ENCODE assay signal across 22 mouse cellular contexts in the genomic region with DNA sequence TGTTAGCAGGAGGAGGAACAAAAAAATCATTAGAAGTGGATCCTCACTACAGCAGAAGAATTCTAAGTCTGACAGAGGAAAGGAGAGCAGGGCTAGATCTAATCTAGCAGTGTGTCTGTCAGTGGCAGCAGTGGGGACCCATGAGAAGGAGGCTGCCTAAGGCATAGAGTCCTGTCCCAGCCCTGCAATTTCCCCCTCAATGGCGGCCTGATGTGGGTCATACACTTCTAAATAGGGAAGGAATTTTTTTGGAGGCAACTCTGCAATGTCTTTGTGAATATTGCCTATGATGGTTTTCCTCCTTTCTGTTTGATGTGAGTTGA.
DNase-seq lines count a peak whose midpoint lies in the region; ATAC-seq and TF ChIP-seq lines count a peak whose summit lies in the region.
"Had no signal": no experiment of that assay in that cellular context is flagged by ENCODE, and none has a peak within 500 bp of the region (broad histone marks: within the 10 kb centered on the region; RNA-seq: fewer than 3 reads in every experiment).

No protein-coding gene starts in this region.

- intact Hi-C loops in heart, postnatal 36 days (cut with DNase I), result no loop called here

- no peak overlapping the region for H3K9ac ChIP-seq in liver, embryonic 13.5 days
- no peak overlapping the region for H3K9ac ChIP-seq in liver, postnatal 0 days (replicated peaks)
- H3K9ac ChIP-seq in midbrain, embryonic 16.5 days (ENCODE audit: low read depth, low read length), result no peak overlapping the region
- H3K9ac ChIP-seq: embryonic facial prominence, embryonic 12.5 days; forebrain, embryonic 15.5 days; heart, embryonic 15.5 days; hindbrain, embryonic 14.5 days had no signal

- H3K4me2 ChIP-seq in liver, embryonic 13.5 days, result peak overlapping the region; percentile 37; the same call in 1 of the 2 replicates
- H3K4me2 ChIP-seq in liver, postnatal 0 days (ENCODE audit: low read depth, low read length), result peak overlapping the region; percentile 4; the same call in 1 of the 2 replicates
- no peak overlapping the region for H3K4me2 ChIP-seq in midbrain, embryonic 16.5 days (ENCODE audit: low read length)
- H3K4me2 ChIP-seq: embryonic facial prominence, embryonic 12.5 days; forebrain, embryonic 15.5 days; heart, embryonic 11.5 days; heart, embryonic 15.5 days; hindbrain, embryonic 14.5 days had no signal

- TF ChIP-seq EP300 in liver, postnatal 0 days (IDR thresholded peaks at IDR 0.05; ENCODE audit: low read depth), result no peak

- no peak for TF ChIP-seq CTCF in G1E (IDR thresholded peaks at IDR 0.05; ENCODE audit: low read depth, low read length)
- no peak for TF ChIP-seq CTCF in liver, postnatal 0 days (IDR thresholded peaks at IDR 0.05; ENCODE audit: low read depth)
- no peak for TF ChIP-seq CTCF in cerebellum, adult 2 months (IDR thresholded peaks at IDR 0.05; ENCODE audit: borderline replicate concordance, insufficient read depth, low read depth, low read length)

- peak overlapping the region; percentile 75 for H3K27ac ChIP-seq in liver, embryonic 13.5 days
- H3K27ac ChIP-seq in liver, postnatal 0 days (ENCODE audit: low read depth), result no peak overlapping the region
- no peak overlapping the region for H3K27ac ChIP-seq in cerebellum, adult 2 months (ENCODE audit: insufficient read depth, low read length)
- H3K27ac ChIP-seq in midbrain, embryonic 16.5 days (ENCODE audit: low read length), result no peak overlapping the region
- H3K27ac ChIP-seq: embryonic facial prominence, embryonic 12.5 days; forebrain, embryonic 15.5 days; heart, adult 2 months; heart, embryonic 15.5 days; hindbrain, embryonic 10.5 days; hindbrain, embryonic 14.5 days had no signal

- peaks cover 7% of the 10 kb centered on the region for H3K36me3 ChIP-seq in G1E (replicated peaks)
- no peaks in the 10 kb centered on the region for H3K36me3 ChIP-seq in liver, embryonic 13.5 days
- no peaks in the 10 kb centered on the region for H3K36me3 ChIP-seq in liver, postnatal 0 days (replicated peaks; ENCODE audit: insufficient read depth, low read length)
- H3K36me3 ChIP-seq in midbrain, embryonic 16.5 days (ENCODE audit: control insufficient read depth, insufficient read depth, low read length), result no peaks in the 10 kb centered on the region
- H3K36me3 ChIP-seq: embryonic facial prominence, embryonic 12.5 days; forebrain, embryonic 15.5 days; heart, embryonic 15.5 days; hindbrain, embryonic 10.5 days had no signal

- DNase-seq in G1E (ENCODE audit: low spot score), result no peak
- DNase-seq in liver, embryonic 13.5 days, result no peak
- no peak for DNase-seq in liver, postnatal 0 days
- DNase-seq in lung, postnatal 4 days, result no peak
- no peak for DNase-seq in cerebellum, adult 2 months
- no peak for DNase-seq in heart, postnatal 36 days
- DNase-seq: adrenal gland, adult 2 months; adrenal gland, postnatal 25 days; cerebellum, adult 8-10 months; gastrocnemius, postnatal 10 days; heart, postnatal 14 days had no signal

- 0 out of 2 replicates have a peak, but pooled peaks have one; percentile 34 for ATAC-seq in G1E (ENCODE audit: extremely low read depth, insufficient number of reproducible peaks, low FRiP score, poor library complexity, severe bottlenecking)
- peak; percentile 42; the same call in 1 of the 2 replicates for ATAC-seq in common myeloid progenitor, adult 5-6 weeks (replicated peaks; ENCODE audit: low read depth, poor library complexity, severe bottlenecking)
- peak; percentile 85 for ATAC-seq in liver, embryonic 13.5 days (ENCODE audit: low read depth)
- ATAC-seq in liver, postnatal 0 days, result peak; percentile 49; the same call in 1 of the 2 replicates
- ATAC-seq in midbrain, embryonic 16.5 days, result no peak
- ATAC-seq: activated CD4-positive, CD25-positive, alpha-beta regulatory T cell, adult 4 months; forebrain, embryonic 15.5 days; Patski had no signal

- H3K27me3 ChIP-seq in G1E (ENCODE audit: insufficient read depth, low read length), result no peaks in the 10 kb centered on the region
- no peaks in the 10 kb centered on the region for H3K27me3 ChIP-seq in liver, embryonic 13.5 days
- H3K27me3 ChIP-seq in liver, postnatal 0 days (ENCODE audit: insufficient read depth, low read length), result no peaks in the 10 kb centered on the region
- H3K27me3 ChIP-seq in cerebellum, adult 2 months (ENCODE audit: control insufficient read depth, insufficient read depth, low read length), result no peaks in the 10 kb centered on the region; the same call in 1 of the 2 replicates
- H3K27me3 ChIP-seq in midbrain, embryonic 16.5 days (ENCODE audit: control insufficient read depth, insufficient read depth, low read depth, low read length), result no peaks in the 10 kb centered on the region
- H3K27me3 ChIP-seq: embryonic facial prominence, embryonic 12.5 days; forebrain, embryonic 15.5 days; heart, embryonic 15.5 days; Patski had no signal

- no peaks in the 10 kb centered on the region for H3K9me3 ChIP-seq in G1E (replicated peaks)
- H3K9me3 ChIP-seq in liver, embryonic 13.5 days (replicated peaks), result no peaks in the 10 kb centered on the region
- no peaks in the 10 kb centered on the region for H3K9me3 ChIP-seq in liver, postnatal 0 days (ENCODE audit: low read length)
- no peaks in the 10 kb centered on the region for H3K9me3 ChIP-seq in midbrain, embryonic 16.5 days (replicated peaks; ENCODE audit: control insufficient read depth, low read length, poor library complexity, severe bottlenecking)
- H3K9me3 ChIP-seq: embryonic facial prominence, embryonic 12.5 days; forebrain, embryonic 15.5 days; heart, embryonic 15.5 days; hindbrain, embryonic 10.5 days had no signal

- H3K4me3 ChIP-seq in G1E (ENCODE audit: low read depth, low read length), result no peak overlapping the region
- no peak overlapping the region for H3K4me3 ChIP-seq in liver, embryonic 13.5 days (replicated peaks)
- H3K4me3 ChIP-seq in liver, postnatal 0 days (ENCODE audit: low read depth, low read length), result no peak overlapping the region
- no peak overlapping the region for H3K4me3 ChIP-seq in cerebellum, adult 2 months (replicated peaks; ENCODE audit: insufficient read depth, low read depth, low read length)
- H3K4me3 ChIP-seq in midbrain, embryonic 16.5 days (ENCODE audit: low read depth, low read length), result no peak overlapping the region
- H3K4me3 ChIP-seq: embryonic facial prominence, embryonic 12.5 days; forebrain, embryonic 15.5 days; heart, adult 2 months; heart, embryonic 15.5 days; hindbrain, embryonic 10.5 days had no signal

- H3K4me1 ChIP-seq in G1E (ENCODE audit: insufficient read depth, low read depth, low read length), result peaks cover 22% of the 10 kb centered on the region
- peaks cover 48% of the 10 kb centered on the region for H3K4me1 ChIP-seq in liver, embryonic 13.5 days (replicated peaks)
- H3K4me1 ChIP-seq in liver, postnatal 0 days (ENCODE audit: insufficient read depth), result peaks cover 11% of the 10 kb centered on the region; the same call in 1 of the 2 replicates
- H3K4me1 ChIP-seq in cerebellum, adult 2 months (ENCODE audit: control insufficient read depth, insufficient read depth, low read length), result no peaks in the 10 kb centered on the region
- H3K4me1 ChIP-seq in midbrain, embryonic 16.5 days (ENCODE audit: control insufficient read depth, insufficient read depth, low read length), result no peaks in the 10 kb centered on the region
- H3K4me1 ChIP-seq: embryonic facial prominence, embryonic 12.5 days; forebrain, embryonic 15.5 days had no signal

- no peak for TF ChIP-seq POLR2A in cerebellum, adult 2 months (IDR thresholded peaks at IDR 0.05; ENCODE audit: borderline replicate concordance, insufficient read depth, low read length)

- 26% methylated on average over 1 of the region's 1 CpGs for WGBS in liver, embryonic 13.5 days (ENCODE audit: insufficient replicate concordance)
- 36% methylated on average over 1 of the region's 1 CpGs for WGBS in liver, postnatal 0 days (ENCODE audit: insufficient replicate concordance)
- 100% methylated on average over 1 of the region's 1 CpGs for WGBS in cerebellum, adult 2 months
- WGBS in midbrain, embryonic 16.5 days, result 96% methylated on average over 1 of the region's 1 CpGs
